Mouse (Mus musculus): ENCODE data around the gene Itpr1.

The Itpr1 gene

DNA sequence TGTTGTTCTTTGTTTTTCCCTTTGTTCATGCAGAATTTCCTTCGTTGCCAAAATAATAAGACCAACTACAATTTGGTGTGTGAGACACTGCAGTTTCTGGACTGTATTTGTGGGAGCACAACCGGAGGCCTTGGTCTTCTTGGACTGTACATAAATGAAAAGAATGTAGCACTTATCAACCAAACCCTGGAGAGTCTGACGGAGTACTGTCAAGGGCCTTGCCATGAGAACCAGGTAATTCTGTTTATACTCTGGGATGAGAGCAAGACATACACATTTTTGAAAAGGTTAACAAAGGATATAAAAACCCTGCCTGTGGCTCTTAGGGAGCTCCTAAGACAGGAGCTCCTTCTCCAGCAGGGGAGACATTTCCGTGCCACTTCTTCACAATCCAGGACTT is 268.3 kb downstream of the Itpr1 start:
- DNase-seq, result no peak

DNA sequence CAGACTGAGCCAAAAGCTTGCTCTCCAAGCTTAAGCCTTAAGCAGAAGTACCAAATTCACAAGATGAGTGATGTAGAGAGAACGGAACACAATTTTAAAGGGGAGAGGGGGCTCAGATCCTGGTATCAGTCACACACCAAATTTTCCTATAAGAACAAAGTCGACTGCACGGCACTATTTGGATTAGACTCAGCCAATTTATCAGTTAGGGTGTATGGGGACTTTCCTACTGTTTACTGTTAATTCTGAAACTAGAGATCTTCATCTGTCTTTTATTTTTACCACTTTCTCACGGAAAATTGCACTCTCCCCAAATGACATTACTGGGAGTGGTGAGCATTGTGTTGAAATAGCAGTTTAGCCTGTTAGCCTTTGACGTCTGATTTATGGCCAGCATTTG is 269.6 kb downstream of the Itpr1 start:
- no peak for DNase-seq

DNA sequence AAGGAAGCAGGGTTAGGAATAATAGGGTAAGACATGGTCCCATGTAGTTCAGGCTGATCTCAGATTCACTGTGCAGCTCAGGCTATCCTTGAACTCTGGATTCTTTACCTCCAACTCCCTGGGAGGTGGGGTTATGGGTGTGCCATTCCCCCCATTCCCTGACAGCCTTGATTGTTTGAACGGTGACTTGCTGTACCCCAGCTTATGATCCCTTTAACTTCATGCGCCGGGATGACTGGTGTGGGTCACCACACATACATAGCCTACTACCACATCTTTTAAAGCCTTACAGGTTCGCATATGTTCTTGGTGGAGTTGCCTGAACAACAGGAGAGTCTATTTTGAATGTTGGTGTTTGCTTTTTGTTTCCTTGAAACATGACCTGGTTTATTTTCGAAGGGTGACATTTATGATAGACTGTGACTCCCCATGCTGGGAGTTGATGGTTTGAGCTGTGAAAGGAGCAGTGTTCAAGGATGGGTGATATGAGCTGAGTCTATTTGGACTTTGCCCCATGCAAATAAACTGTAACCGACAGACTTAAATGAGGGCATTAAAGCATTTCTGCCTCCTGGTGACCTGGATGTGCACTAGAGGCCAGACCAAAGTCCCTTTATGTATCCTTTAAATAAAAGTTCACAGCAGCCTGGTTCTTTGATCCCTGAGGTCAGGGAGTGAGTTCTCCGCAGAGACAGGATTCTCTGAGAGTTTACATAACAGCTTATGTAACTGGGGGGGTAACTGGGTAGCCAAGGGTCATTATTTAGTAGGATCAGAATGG is 273.5 kb downstream of the Itpr1 start:
- DNase-seq, result no peak

DNA sequence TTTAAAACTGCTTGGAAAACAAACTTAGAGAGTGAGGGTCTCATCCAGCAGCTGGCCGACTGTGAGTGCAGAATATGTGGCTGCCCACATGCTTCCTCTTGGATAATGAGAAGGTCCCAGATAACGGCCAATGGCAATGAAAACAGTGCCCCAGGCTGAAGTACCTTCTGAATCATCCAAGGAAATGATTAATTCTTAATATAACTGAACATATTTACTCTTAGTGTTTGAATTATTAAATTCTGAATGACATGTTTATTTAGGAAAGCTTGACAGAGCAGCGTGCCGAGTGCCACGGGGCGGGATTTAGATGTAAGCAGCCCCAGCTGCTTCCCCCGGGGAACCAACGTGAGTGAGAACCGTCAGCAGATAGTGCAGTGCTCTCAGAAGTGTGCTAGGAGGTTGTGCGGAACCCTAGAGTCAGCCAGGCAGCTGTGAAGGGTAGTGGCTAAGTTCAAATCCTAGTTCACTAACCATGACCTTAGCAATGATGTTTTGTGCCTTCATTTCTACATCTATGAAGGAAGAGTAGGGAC is 274.5 kb downstream of the Itpr1 start:
- DNase-seq, result no peak

DNA sequence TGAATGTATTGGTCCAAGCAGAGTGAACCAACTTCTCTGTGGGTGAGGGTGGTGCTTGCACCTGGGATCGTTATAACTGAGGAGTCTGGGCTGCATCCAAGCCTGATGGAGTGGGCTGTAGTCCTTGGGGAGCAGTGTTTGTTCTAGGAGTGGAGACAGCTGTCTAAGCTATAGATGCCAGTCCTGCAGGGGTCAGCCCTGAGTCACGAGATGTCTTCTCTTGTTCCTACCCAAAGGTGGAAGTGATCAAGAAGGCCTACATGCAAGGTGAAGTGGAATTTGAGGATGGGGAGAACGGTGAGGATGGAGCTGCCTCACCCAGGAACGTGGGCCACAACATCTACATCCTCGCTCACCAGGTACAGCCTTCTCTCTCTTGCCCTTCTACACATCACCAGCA is 275.4 kb downstream of the Itpr1 start:
- no peak for DNase-seq

DNA sequence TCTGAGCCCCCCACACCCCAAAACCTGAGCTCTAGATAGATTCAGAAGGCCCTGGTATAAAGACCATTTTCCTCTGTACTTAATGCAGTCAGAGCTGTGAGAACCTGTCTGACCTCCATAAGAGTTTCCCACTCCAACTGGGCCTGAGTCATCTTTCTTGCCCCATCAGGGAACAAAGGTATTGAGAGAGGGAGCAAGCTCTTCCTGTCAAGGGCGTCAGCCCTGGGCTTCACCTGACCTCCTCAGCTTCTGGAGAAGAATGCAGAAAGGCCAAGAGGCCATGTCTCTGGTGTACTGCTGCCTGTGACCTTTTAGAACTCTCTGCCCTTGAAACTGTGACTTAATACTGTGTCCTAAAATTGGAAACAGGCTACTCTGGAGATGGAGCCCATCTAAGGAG is 279.1 kb downstream of the Itpr1 start:
- DNase-seq, result no peak

DNA sequence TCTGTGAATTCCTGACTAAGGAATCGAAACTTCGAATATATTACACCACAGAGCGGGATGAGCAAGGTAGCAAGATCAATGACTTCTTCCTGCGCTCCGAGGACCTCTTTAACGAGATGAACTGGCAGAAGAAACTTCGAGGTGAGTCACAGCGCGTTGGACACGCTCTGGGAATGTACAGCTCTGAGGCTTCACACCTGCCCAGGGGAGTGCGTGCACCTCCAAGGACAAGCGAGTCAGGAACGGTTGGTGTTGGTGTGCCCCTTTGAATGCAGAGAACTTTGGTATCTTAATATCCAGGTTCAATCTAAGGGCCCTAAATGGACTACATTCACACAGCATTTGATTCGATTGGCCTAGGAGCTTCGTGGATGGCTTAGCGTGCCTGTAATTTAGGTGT is 280.9 kb downstream of the Itpr1 start:
- no peak for DNase-seq

DNA sequence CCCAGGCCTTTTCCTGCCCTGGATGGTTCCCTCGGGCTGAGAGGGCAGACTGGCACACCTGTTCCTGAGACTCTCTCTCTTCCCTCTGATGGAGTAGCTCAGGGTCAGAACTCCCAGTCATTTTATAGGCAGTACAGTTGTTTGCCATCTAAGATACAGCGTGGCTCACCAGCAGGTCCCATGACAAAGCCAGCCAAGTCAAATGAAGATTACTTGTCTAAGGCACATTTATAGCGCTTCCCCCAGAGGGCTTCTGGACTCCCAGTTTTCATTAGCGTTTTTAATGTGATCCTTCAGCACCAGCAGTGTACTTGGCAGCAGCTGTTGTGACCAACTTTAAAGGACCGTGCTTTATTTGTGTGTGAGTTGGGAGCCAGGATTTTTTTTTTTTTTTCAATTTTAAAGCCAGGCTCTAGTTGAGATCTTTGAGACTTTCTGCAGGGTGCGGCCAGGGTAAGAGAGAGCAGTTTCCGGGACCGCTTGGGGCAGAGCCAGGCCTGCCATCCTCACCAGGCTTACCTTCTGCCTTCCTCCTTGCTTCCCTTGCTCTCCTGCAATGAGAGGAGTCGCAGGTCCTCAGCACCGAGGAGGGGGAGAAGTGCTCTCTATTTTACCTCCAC is 281.4 kb downstream of the Itpr1 start:
- no peak for DNase-seq

DNA sequence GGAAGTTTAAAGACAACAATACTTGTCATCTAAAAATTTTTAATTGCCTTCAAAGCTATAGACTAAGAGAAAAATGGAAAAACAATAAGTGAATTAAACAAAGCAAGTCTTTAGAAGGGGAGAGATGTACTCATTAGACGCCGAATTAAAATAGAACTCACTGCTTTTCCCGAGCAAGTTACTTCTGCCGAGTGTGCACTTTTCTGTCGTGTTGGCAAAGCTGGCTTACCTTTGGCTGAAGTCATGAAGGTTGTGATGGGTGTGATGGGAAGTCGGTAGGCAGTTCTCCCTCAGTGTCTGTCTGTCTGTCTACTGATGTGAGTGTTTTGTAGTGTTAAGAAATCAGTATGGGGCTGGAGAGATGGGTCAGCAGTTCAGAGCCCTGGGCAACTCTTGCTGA is 282.1 kb downstream of the Itpr1 start:
- DNase-seq, result no peak

DNA sequence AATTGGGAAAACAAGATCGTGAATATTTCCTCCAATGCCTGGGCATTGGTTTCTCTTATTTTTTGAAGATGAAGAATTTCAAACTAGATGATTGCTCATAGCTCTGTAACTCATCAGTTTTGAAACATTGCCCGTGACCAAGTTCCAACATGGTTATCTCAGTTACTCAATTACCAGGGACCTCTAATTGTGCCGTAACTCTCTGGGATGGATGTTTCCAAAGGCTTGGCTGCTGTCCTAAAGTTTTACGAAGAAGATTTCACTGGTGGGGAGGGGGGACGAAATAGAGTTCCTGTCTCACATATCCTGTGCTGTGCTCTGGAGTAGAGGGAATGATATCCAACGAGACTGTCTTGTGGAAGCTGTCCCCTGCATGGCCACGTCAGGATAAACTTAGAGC is 285.2 kb downstream of the Itpr1 start:
- DNase-seq, result no peak

DNA sequence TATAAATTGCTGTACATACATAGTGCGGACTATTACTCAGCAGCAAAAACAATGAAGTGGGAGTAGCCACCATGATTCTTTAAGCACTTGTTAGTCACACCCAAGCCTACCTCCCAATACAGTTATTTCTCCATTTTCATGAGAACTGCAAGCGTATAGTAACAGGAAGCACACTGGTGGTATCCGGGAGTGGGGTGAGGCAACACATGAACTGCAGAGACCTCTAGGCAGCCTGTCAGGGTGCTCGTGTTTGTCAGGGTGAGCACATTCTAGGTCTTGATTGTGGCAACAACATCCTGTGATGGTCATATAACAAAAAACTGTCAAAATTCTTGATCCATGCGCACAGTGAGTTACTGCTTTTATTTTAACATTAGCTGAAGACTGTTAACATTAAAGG is 290.8 kb downstream of the Itpr1 start:
- no peak for DNase-seq

DNA sequence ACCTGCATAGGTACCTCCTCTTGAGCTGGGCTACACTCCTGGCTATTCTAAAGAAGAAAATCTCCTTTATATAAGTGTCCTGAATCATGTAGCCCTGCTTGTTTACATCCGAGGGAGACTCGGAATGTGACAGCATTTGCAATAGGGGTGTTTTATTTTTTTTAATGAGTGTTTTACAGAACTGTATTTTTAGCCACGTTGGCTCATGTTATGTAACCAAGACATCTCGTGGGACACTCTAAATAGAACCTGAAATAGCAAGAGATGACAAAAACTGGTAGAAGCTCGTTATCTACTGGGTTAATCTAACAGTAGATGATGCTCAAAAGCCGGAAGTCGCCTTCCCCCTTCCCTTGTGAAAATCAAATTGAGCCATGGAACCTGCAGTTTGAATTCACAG is 291.8 kb downstream of the Itpr1 start:
- no peak for DNase-seq

DNA sequence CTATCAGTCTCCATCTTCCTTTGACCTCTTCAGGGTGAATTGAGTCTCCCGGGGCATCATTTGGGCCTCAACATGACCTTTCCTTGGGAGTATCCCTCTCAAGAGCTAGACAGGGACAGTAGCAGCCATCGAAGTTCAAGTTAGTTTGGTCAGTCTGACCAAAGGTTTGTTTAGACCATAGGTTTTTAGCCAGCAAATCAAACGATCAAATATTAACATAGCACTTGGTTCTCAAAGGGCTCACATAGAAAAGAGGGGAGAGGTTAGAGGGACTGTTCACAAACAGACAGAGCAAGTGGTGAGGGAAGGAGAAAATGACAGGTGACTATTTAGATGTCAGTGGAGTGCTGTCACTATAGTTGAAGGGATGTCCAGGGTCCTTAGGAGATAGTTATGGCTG is 293.3 kb downstream of the Itpr1 start:
- no peak for DNase-seq

DNA sequence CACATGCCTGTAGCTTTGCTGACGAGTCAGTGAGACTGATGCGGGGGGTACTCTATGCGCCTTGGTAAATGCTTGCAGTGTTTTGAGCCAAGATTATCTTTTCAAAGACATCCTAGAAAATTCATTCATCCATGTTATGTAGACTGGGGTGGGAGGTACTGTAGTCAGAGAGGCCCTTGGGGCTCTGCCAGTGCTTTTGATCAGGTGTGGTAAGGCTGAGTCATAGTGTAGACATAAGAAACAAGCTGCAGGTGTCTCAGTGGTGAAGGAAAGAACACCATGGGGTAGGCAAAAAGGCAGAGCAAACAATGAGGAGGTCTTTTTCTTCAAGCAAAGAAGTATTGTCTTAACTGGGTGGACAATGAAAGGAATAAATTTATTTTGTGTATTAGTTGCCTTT is 294.4 kb downstream of the Itpr1 start:
- no peak for DNase-seq

DNA sequence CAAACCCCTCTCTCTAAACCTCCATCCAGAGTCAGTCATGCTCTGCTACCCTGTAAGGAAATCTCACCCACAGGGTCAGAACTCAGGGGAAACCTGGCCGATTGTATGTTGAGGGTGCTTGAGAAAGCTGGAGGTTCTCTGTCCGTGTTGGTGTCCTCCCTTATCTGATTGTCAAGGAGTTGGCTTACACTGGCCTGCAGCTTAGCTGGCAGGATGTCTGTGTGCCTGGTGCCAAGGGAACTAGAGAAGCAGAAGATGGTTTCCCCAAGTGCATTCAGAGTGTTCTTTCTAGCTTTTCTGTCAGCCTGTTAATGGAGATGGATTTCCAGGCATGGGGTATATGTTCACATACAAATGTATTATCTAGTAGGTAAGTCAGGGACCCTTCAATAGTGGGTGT is 296.4 kb downstream of the Itpr1 start:
- no peak for DNase-seq

DNA sequence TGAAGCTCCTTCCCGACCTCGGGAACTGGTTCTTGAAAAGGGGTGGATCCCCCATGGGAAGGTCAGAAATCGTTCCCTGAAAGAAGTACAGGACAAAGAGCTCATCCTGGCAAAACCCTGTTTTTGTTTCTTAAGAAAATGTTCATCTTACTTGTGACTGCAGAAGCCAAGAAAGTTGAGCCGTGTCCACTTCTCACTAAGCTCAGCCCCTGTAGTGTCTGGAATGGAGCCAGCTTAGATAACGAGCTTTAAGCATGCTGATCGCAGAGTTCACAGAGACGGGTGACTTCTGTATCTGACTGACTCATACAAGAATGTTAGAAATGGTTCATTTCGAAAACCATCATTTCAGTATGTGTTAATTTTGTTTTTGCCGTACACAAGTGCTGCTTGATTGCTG is 297.2 kb downstream of the Itpr1 start:
- no peak for DNase-seq

DNA sequence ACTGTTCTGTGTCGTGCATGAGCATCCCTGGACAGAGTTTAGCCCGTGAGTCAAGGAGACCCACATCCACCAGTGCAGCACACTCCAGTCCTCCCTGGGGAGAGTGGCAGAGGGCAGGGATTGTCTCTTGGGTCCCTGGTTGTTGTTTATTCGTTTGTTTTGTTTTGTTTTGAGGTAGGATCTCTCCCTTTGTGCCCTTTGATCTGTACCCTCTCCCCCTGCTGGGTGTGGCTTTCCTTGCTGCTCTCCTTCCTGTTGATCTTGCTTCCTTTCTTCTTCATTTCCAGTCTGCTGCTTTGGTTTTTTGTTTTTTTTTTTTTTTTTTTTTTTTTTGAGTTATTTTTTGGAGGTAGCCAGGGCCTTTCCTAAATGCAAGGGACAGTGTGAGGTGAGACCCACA is 299.2 kb downstream of the Itpr1 start:
- no peak for DNase-seq

DNA sequence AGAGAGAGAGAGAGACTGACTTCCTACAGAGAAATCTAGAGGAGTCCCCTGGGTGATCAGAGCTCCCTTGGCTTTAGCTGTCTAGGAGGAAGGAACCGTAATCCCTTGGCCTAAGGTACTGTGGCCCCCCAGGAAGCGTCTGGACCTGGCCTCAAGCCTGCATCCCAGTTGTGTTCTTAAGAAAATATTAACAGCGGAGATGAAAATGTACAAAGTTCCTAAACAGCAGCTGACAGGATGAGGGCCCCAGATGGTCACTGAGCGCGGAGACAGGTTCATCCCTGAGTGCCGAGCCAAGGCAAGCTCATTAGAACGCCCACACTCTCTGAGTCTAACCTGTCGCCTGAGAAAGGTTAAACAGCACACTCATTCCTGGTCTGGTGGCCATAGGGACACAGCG is 300.1 kb downstream of the Itpr1 start:
- no peak for DNase-seq

DNA sequence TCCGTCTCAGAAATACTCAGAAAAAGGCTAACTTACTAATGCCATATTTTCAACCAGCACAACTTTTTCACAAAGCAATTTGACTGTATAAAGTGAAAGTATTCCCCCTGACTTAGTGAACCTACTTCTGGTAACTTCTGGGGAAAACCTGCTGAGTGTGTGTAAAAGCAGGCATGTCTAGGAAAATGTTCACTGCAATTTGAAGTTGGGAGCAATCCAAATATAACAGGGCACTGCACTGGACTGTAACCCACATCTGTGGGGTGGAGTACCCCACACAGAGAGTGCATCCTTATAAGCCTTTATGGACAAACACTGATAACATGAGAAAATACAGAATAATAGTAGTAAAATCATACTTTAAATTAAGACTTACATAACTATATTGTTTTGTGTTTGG is 303.4 kb downstream of the Itpr1 start:
- DNase-seq, result no peak

DNA sequence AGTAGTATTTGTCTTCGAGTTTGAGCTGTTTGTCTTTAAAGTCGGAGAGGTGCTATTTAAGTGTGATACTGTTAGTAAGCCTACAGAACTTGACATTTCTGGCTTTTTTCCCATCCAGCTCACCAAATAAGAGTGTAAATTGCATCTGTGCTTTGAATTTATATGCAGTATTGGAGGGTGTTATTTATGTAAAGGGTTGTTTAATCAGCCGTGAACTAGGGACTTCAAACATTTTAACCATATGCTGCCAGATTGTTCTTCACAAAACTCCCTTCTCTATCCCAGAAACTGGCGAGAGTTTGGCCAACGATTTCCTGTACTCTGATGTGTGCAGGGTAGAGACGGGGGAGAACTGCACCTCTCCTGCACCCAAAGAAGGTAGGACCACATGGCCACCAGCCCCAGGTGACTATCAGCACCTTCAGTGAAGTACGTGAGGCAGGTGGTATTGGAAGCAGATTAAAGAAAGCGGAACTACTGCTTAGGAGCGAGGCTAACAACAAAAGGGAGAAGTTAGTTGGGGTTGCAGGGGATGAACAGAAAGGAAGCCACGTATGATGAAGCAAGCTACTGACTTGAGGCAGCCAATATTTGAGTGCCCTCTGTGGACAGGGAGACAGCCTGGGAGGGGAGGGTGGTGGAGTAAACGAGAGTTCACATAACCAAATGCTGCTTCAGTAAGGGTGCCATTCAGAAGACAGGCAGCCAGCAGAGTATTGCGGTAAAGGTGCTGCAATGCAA is 304.5 kb downstream of the Itpr1 start:
- DNase-seq, result no peak

DNA sequence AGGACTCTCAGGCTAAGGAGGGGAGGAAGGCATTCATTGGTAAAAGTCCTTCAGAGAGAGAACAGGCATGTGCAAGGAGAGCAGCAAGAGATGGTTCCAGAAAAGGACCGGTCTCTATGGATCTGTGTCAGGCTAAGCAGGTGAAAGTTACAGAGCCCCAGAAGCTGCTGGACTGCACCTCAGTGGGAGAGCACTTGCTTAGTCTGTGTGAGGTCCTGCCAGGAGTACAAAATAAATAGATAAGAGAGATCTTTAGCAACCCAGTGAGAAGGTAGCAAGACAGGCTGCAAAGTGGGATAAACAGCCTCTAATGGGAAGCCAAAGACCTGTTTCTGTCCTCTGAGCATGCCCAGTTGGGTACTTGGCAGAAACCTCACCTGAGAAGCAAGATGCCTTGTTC is 305.1 kb downstream of the Itpr1 start:
- no peak for DNase-seq

DNA sequence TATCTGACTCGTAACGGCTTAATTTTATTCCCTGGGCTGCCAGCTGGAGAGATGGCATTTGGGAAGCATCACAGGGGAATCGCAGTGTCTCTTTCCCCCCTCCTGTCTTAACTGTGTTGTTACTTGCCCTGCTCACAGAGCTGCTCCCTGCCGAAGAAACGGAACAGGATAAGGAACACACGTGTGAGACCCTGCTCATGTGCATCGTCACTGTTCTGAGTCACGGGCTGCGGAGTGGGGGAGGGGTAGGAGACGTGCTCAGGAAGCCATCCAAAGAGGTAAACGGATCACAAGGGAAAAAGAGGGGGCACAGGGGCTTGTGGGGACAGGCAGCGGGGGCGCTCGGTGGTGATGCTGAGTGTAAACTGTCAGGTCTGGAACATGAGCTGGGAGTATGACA is 305.7 kb downstream of the Itpr1 start:
- DNase-seq, result no peak

DNA sequence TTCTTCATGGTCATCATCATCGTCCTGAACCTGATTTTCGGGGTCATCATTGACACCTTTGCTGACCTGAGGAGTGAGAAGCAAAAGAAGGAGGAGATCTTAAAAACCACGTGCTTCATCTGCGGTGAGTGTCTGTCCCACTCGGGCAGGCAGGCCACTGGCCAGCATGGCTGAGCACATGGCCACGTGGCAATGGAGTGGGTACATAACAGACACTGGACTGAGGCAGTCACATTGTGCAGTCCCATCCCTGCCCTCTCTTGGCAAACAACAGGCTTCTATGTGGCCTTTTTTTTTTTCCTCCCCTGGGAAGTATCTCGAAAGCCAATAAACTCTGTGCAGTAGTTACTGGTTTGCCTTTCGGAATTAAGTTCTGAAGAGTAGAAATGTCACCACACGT is 306.4 kb downstream of the Itpr1 start:
- DNase-seq, result no peak

Data from cerebellum, postnatal 36 days (tissue).